Mouse (Mus musculus) neural tube, embryonic 14.5 days (tissue): ENCODE measurements at regions not wholly inside any gene's neighbourhood (a gene's known extent, or its start where the extent isn't known, plus 50 kb on each side); places are given as distances from the start of the nearest gene placed in this dataset.

ENCODE experiments used
- ATAC-seq: fragments of 200-750 bp; cut with Nextera tagmentation; 2 replicates; pipeline ENCODE4 v1.8.0; 2017; ENCODE audit warnings: low read depth, mild to moderate bottlenecking, moderate TSS enrichment, moderate library complexity
- H3K27ac ChIP-seq: fragments of 300-500 bp; sonication (generic); 2 replicates; pipeline ENCODE4 v1.5.1; 2014; ENCODE audit warnings: low read depth, mild to moderate bottlenecking, control low read depth, low read length, moderate library complexity, mixed read lengths
- H3K27me3 ChIP-seq: fragments of 300-500 bp; sonication (generic); 2 replicates; pipeline ENCODE4 v1.6.1; 2014; ENCODE audit warnings: low read length; ENCODE audit not compliant: control insufficient read depth, insufficient read depth
- H3K36me3 ChIP-seq: fragments of 300-500 bp; sonication (generic); 2 replicates; pipeline ENCODE4 v1.6.1; 2014; ENCODE audit warnings: low read length, mixed read lengths; ENCODE audit not compliant: control insufficient read depth, insufficient read depth
- H3K4me1 ChIP-seq: fragments of 300-500 bp; sonication (generic); 2 replicates; pipeline ENCODE4 v1.6.1; 2014; ENCODE audit warnings: low read length; ENCODE audit not compliant: control insufficient read depth, insufficient read depth
- H3K4me2 ChIP-seq: fragments of 300-500 bp; sonication (generic); 2 replicates; pipeline ENCODE4 v1.6.1; 2014; ENCODE audit warnings: mild to moderate bottlenecking, low read depth, low read length, control low read depth
- H3K4me3 ChIP-seq: fragments of 300-500 bp; sonication (generic); 2 replicates; pipeline ENCODE4 v1.5.1; 2014; ENCODE audit warnings: low read depth, low read length, control low read depth, mixed read lengths
- H3K9ac ChIP-seq: fragments of 300-500 bp; sonication (generic); replicated peaks from 2 replicates; pipeline ENCODE4 v1.6.1; 2014; ENCODE audit warnings: low read depth, mild to moderate bottlenecking, control low read depth, low read length, mixed read lengths
- H3K9me3 ChIP-seq: fragments of 300-500 bp; sonication (generic); 2 replicates; pipeline ENCODE4 v1.6.1; 2016; ENCODE audit warnings: low read length; ENCODE audit not compliant: control insufficient read depth
- WGBS: fragments of 180-500 bp; shearing (Covaris S2); extraction: QIAGEN DNeasy Blood & Tissue Kit; methylation state at CpG from one replicate; pipeline ENCODE4 v1.1.7; 2014; 5-methylcytosine and 5-hydroxymethylcytosine counted together

DNA sequence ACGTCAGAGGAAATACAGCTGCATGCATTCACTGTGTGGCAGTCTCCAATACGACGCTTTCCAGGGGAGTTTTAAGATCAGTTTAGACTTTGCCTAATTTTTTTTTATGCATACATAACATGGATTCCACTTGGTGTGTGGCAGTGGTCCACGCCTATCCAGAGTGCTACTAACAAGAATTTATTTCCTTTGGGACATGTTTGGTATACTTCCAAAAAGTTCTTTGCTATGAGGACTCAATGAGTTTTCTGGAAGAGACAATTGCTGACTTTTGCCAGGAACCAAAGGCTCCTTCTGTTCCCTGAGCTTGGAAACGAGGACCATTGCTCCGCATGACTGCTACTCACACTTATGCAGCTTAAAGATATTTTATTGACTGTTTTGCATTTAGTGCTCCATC is 59.2 kb downstream of the Marcks start:
- no peak overlapping the region for H3K9ac ChIP-seq
- no peak overlapping the region for H3K4me2 ChIP-seq
- H3K4me1 ChIP-seq = no peaks in the 10 kb centered on the region
- no peaks in the 10 kb centered on the region for H3K9me3 ChIP-seq
- no peak for ATAC-seq
- 73% methylated on average over 6 of the region's 6 CpGs for WGBS
- no peaks in the 10 kb centered on the region for H3K36me3 ChIP-seq
- H3K27ac ChIP-seq = no peak overlapping the region
- H3K4me3 ChIP-seq = no peak overlapping the region
- H3K27me3 ChIP-seq = no peaks in the 10 kb centered on the region

DNA sequence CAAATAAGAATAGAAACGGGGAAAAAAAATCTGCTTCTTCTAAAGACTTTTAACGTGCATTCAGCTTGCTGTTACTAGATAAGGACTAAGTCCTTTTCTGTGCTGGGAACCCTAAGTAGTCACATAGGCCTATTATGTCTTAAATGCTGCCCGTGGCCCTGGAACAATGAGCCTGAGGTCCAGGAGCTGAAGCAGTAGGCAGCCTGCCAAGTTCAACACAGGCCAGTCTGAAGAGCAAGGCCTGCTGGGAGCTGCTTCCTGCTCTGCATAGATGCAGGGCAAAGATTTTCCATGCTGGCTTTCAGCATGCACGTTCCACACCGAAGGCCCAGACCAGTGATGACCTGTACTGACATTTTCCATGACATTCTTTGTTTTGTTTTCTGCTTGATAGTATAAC is 60.3 kb downstream of the Marcks start:
- Histone ChIP-seq H3K36me3 (no peaks in the 10 kb centered on the region), H3K27ac (peak overlapping the region; percentile 12), H3K27me3 (no peaks in the 10 kb centered on the region), H3K9me3 (no peaks in the 10 kb centered on the region), H3K4me2 (no peak overlapping the region), H3K4me1 (no peaks in the 10 kb centered on the region), H3K9ac (no peak overlapping the region), H3K4me3 (no peak overlapping the region)
- peak; percentile 72; the same call in 1 of the 2 replicates for ATAC-seq
- 21% methylated on average over 5 of the region's 5 CpGs for WGBS

DNA sequence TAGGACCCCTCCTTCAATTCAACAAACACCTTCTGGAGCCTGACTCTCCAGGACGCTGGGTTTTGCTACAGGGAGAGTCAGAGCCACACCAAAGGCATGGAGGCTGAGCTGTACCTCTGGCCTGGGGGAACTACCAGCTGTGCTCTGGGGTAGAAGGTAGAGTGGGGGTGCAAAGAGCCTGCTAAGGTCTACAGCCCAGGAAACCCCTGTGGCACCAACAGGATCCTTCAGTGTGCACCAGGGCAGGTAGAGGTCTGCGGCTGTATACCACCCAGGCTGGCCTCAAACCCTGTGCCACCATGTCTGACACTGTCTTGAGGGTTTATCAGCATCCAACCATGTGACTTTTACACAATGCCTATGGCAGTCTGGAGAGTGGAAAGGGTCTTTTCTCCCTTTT is 61.0 kb downstream of the Marcks start:
- no peak for ATAC-seq
- Histone ChIP-seq H3K4me3 (no peak overlapping the region), H3K36me3 (no peaks in the 10 kb centered on the region), H3K27ac (no peak overlapping the region), H3K9me3 (no peaks in the 10 kb centered on the region), H3K4me1 (no peaks in the 10 kb centered on the region), H3K9ac (no peak overlapping the region), H3K4me2 (no peak overlapping the region), H3K27me3 (no peaks in the 10 kb centered on the region)
- 88% methylated on average over 2 of the region's 2 CpGs for WGBS

GRCm38 (mm10) chr10:37072834-37073233 is 65.9 kb downstream of the Marcks start:
- peak; percentile 78; the same call in 1 of the 2 replicates for ATAC-seq
- WGBS = 14% methylated on average over 5 of the region's 5 CpGs
- Histone ChIP-seq H3K9me3 (no peaks in the 10 kb centered on the region), H3K4me1 (no peaks in the 10 kb centered on the region), H3K27ac (no peak overlapping the region), H3K27me3 (no peaks in the 10 kb centered on the region), H3K9ac (no peak overlapping the region), H3K36me3 (no peaks in the 10 kb centered on the region), H3K4me3 (no peak overlapping the region), H3K4me2 (no peak overlapping the region)

DNA sequence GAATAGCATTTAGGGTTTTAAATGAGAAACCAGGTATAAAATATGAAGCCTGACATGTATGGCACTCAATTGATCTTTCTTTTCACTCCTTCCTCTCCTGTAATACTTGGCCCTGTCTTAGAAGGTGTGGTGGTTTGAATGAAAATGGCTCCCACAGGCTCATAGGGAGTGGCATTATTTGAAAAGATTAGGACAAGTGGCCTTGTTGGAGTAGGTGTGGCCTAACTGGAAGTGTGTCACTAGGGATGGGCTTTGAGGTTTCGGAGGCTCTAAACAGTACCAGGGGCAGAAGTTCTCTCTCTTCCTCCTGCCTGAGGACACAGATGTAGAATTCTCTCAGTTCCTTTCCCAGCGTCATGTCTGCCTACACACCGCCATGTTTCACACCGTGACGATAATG is 66.7 kb downstream of the Marcks start:
- Histone ChIP-seq H3K27ac (no peak overlapping the region), H3K27me3 (no peaks in the 10 kb centered on the region), H3K9me3 (no peaks in the 10 kb centered on the region), H3K9ac (no peak overlapping the region), H3K36me3 (no peaks in the 10 kb centered on the region), H3K4me3 (no peak overlapping the region), H3K4me2 (no peak overlapping the region), H3K4me1 (no peaks in the 10 kb centered on the region)
- no peak for ATAC-seq
- 93% methylated on average over 5 of the region's 5 CpGs for WGBS

- Histone ChIP-seq H3K4me3 (no peak overlapping the region), H3K9me3 (no peaks in the 10 kb centered on the region), H3K27ac (no peak overlapping the region), H3K9ac (no peak overlapping the region), H3K27me3 (no peaks in the 10 kb centered on the region), H3K4me2 (no peak overlapping the region), H3K4me1 (no peaks in the 10 kb centered on the region), H3K36me3 (no peaks in the 10 kb centered on the region)
- ATAC-seq = no peak
- WGBS = 88% methylated on average over 2 of the region's 2 CpGs
These were observed 67.3 kb downstream of the Marcks start for GRCm38 (mm10) chr10:37071420-37071819.
